Comparison of ENCODE assay signal across 8 mouse cellular contexts in genomic region chr11:34833318-34834086, GRCm38 (mm10). TPM values are rescaled to one million over a fixed set of nuclear protein-coding genes. Genes with fewer than 3 reads are reported as not detected.
DNase-seq lines count a peak whose midpoint lies in the region; ATAC-seq and TF ChIP-seq lines count a peak whose summit lies in the region.

Gene Spdl1 (minus strand): TSS chr11:34833641.

- peak within 1 kb of the TSS; percentile 63 for H3K4me3 ChIP-seq in embryonic facial prominence, embryonic 14.5 days (ENCODE audit: low read depth, low read length)
- peak within 1 kb of the TSS; percentile 78 for H3K4me3 ChIP-seq in limb, embryonic 14.5 days (replicated peaks; ENCODE audit: low read length)
- H3K4me3 ChIP-seq in midbrain, postnatal 0 days (ENCODE audit: low read depth, low read length) = peak within 1 kb of the TSS; percentile 53

- peak within 1 kb of the TSS; percentile 88 for H3K9ac ChIP-seq in embryonic facial prominence, embryonic 14.5 days (ENCODE audit: low read depth, low read length)
- peak within 1 kb of the TSS; percentile 72 for H3K9ac ChIP-seq in limb, embryonic 14.5 days (ENCODE audit: low read depth, low read length, severe bottlenecking)
- peak within 1 kb of the TSS; percentile 66 for H3K9ac ChIP-seq in midbrain, postnatal 0 days (replicated peaks; ENCODE audit: low read length, poor library complexity, severe bottlenecking)

- peak within 1 kb of the TSS; percentile 74 for H3K27ac ChIP-seq in embryonic facial prominence, embryonic 14.5 days (replicated peaks; ENCODE audit: low read depth, low read length)
- peak within 1 kb of the TSS; percentile 56; the same call in 1 of the 2 replicates for H3K27ac ChIP-seq in limb, embryonic 14.5 days (replicated peaks; ENCODE audit: low read depth, low read length)
- no peak within 1 kb of the TSS for H3K27ac ChIP-seq in midbrain, postnatal 0 days (ENCODE audit: low read depth, low read length)

- DNase-seq in 3T3-L1 (ENCODE audit: low read depth, low spot score) = peak; percentile 99
- DNase-seq in adrenal gland, postnatal 4 days (ENCODE audit: low spot score in 2 of 2) = peak; percentile 88 to 91
- DNase-seq in embryonic facial prominence, embryonic 14.5 days (ENCODE audit: low spot score) = peak; percentile 98
- peak; percentile 97 for DNase-seq in heart, adult 8-10 months (ENCODE audit: low spot score)
- peak; percentile 97 for DNase-seq in kidney, adult 9 months
- peak; percentile 99 for DNase-seq in limb, embryonic 14.5 days (ENCODE audit: low spot score)
- peak; percentile 97 for DNase-seq in midbrain, postnatal 0 days (ENCODE audit: low spot score)
- DNase-seq in spleen, postnatal 14 days (ENCODE audit: low spot score in 2 of 2) = peak; percentile 93

- no peaks in the 10 kb centered on the region for H3K9me3 ChIP-seq in embryonic facial prominence, embryonic 14.5 days (ENCODE audit: control insufficient read depth, low read length)
- no peaks in the 10 kb centered on the region for H3K9me3 ChIP-seq in limb, embryonic 14.5 days (ENCODE audit: control insufficient read depth, low read length)
- H3K9me3 ChIP-seq in midbrain, postnatal 0 days (ENCODE audit: low read length) = no peaks in the 10 kb centered on the region

- H3K4me2 ChIP-seq in embryonic facial prominence, embryonic 14.5 days (ENCODE audit: low read depth, low read length) = peak within 1 kb of the TSS; percentile 91
- peak within 1 kb of the TSS; percentile 71 for H3K4me2 ChIP-seq in limb, embryonic 14.5 days (replicated peaks; ENCODE audit: low read depth, low read length, severe bottlenecking)
- H3K4me2 ChIP-seq in midbrain, postnatal 0 days (ENCODE audit: low read depth, low read length, poor library complexity, severe bottlenecking) = peak within 1 kb of the TSS; percentile 91

- peak; percentile 36; the same call in 1 of the 2 replicates for TF ChIP-seq POLR2A in limb, embryonic 14.5 days (IDR thresholded peaks at IDR 0.05; ENCODE audit: borderline replicate concordance, extremely low read depth, insufficient read depth, insufficient read length)

- H3K4me1 ChIP-seq in embryonic facial prominence, embryonic 14.5 days (ENCODE audit: control insufficient read depth, insufficient read depth, low read length) = peaks cover 7% of the 10 kb centered on the region; the same call in 1 of the 2 replicates
- peaks cover 6% of the 10 kb centered on the region for H3K4me1 ChIP-seq in limb, embryonic 14.5 days (ENCODE audit: control insufficient read depth, insufficient read depth, low read length)
- H3K4me1 ChIP-seq in midbrain, postnatal 0 days (ENCODE audit: insufficient read depth, low read length) = peaks cover 3% of the 10 kb centered on the region; the same call in 1 of the 2 replicates

- under 1% methylated on average over 48 of the region's 49 CpGs for WGBS in embryonic facial prominence, embryonic 14.5 days
- WGBS in limb, embryonic 14.5 days = under 1% methylated on average over 49 of the region's 49 CpGs
- WGBS in midbrain, postnatal 0 days = under 1% methylated on average over 49 of the region's 49 CpGs

- TF ChIP-seq CTCF in midbrain, postnatal 0 days (IDR thresholded peaks at IDR 0.05) = no peak

- H3K27me3 ChIP-seq in embryonic facial prominence, embryonic 14.5 days (replicated peaks; ENCODE audit: control insufficient read depth, insufficient read depth, low read length) = no peaks in the 10 kb centered on the region
- H3K27me3 ChIP-seq in limb, embryonic 14.5 days (ENCODE audit: control insufficient read depth, insufficient read depth, low read length) = no peaks in the 10 kb centered on the region
- H3K27me3 ChIP-seq in midbrain, postnatal 0 days (ENCODE audit: insufficient read depth, low read length) = no peaks in the 10 kb centered on the region

- H3K36me3 ChIP-seq in embryonic facial prominence, embryonic 14.5 days (ENCODE audit: control insufficient read depth, insufficient read depth, low read length) = peaks cover 16% of the 10 kb centered on the region
- H3K36me3 ChIP-seq in limb, embryonic 14.5 days (ENCODE audit: control insufficient read depth, insufficient read depth, low read length) = peaks cover 13% of the 10 kb centered on the region
- no peaks in the 10 kb centered on the region for H3K36me3 ChIP-seq in midbrain, postnatal 0 days (ENCODE audit: insufficient read depth, low read length)

- peak; percentile 98 for ATAC-seq in embryonic facial prominence, embryonic 14.5 days (ENCODE audit: low read depth)
- ATAC-seq in limb, embryonic 14.5 days (ENCODE audit: low FRiP score, low read depth) = peak; percentile 97
- ATAC-seq in midbrain, postnatal 0 days (ENCODE audit: low FRiP score) = peak; percentile 97

RNA-seq across cellular contexts. Expression of gene Spdl1, which starts in this region (rescaled TPM):
- total RNA-seq in adrenal gland, postnatal 4 days (2021) = 1 to 10 TPM; 8.3 to 9.3 TPM
- 15.2 and 16.8 TPM in 2 replicates for polyA plus RNA-seq in embryonic facial prominence, embryonic 14.5 days (2014; fragmentation: Nextera tagmentation; extraction: Ambion mirVana)
- under 1 TPM in 3 of 4 experiments, not detected in 1; 0.12 to 0.26 (median 0.22) TPM for total RNA-seq in heart, adult 8-10 months (2022)
- polyA plus RNA-seq in limb, embryonic 14.5 days (2012; rRNA removed) = 9.9 and 16.1 TPM in 2 replicates
- 14.1 and 16.2 TPM in 2 replicates for polyA plus RNA-seq in limb, embryonic 14.5 days (2014; fragmentation: Nextera tagmentation; extraction: Ambion mirVana)
- 0.93 and 1.7 TPM in 2 replicates for total RNA-seq in midbrain, postnatal 0 days (2014; rRNA removed)
- polyA plus RNA-seq in midbrain, postnatal 0 days (2015; fragmentation: Nextera tagmentation; extraction: Ambion mirVana) = 0.77 and 1.1 TPM in 2 replicates

Comparison
In these comparisons a context has a peak if more than half of its experiments do, and no peak if none do; other contexts are left out.
1. Peak in DNase-seq in heart, adult 8-10 months; RNA of the gene not detected or under 1 TPM.